In the genomic region with DNA sequence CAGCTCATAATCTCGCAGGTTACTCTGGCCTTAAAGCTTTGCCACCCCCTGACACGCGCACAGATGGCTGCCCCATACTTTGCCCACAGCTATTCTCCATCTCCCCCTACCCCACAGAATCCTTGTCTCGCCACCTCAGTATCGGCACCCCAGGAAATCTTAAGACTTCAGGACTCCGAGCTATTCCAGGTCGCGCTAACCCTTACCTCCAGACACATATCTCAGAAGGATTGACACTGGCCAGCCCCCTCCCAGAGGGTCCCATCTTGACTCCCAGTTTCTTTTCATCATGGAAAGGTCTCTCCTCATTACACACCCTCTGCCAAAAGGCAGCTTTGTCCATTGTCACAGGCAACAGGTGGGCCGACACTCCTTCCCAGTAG, we compare ENCODE assay signal across 8 mouse cellular contexts. TPM values are rescaled to one million over a fixed set of nuclear protein-coding genes. Genes with fewer than 3 reads are reported as not detected.
DNase-seq lines count a peak whose midpoint lies in the region; ATAC-seq and TF ChIP-seq lines count a peak whose summit lies in the region.

No protein-coding gene starts in this region.

- H3K9me3 ChIP-seq in forebrain, embryonic 16.5 days (ENCODE audit: control insufficient read depth, low read length), result no peaks in the 10 kb centered on the region

- peak overlapping the region; percentile 88 for H3K4me2 ChIP-seq in forebrain, embryonic 16.5 days (ENCODE audit: low read length)

- no peak for TF ChIP-seq CTCF in kidney, adult 2 months (conservative IDR thresholded peaks at IDR 0.05; ENCODE audit: insufficient read depth, insufficient read length, low read depth, low read length)
- no peak for TF ChIP-seq CTCF in bone marrow macrophage, adult 2 months (IDR thresholded peaks at IDR 0.05; ENCODE audit: low read depth, low read length)

- 9% methylated on average over 9 of the region's 9 CpGs for WGBS in kidney, adult 2 months
- 11% methylated on average over 9 of the region's 9 CpGs for WGBS in forebrain, embryonic 16.5 days
- WGBS in macrophage (ENCODE audit: missing documents), result 28% methylated on average over 9 of the region's 9 CpGs

- no peaks in the 10 kb centered on the region for H3K27me3 ChIP-seq in kidney, adult 2 months (replicated peaks; ENCODE audit: control insufficient read depth, insufficient read depth, low read length)
- no peaks in the 10 kb centered on the region for H3K27me3 ChIP-seq in forebrain, embryonic 16.5 days (replicated peaks; ENCODE audit: control insufficient read depth, insufficient read depth, low read length)

- H3K27ac ChIP-seq in kidney, adult 2 months (ENCODE audit: insufficient read depth, low read depth, low read length), result peak overlapping the region; percentile 97
- H3K27ac ChIP-seq in bone marrow macrophage, adult 2 months (ENCODE audit: insufficient read depth, low read depth, low read length), result no peak overlapping the region
- H3K27ac ChIP-seq in forebrain, embryonic 16.5 days (ENCODE audit: low read length), result no peak overlapping the region
- H3K27ac ChIP-seq in macrophage, result no peak overlapping the region

- H3K36me3 ChIP-seq in kidney, adult 2 months (ENCODE audit: control insufficient read depth, insufficient read depth, low read length), result no peaks in the 10 kb centered on the region
- H3K36me3 ChIP-seq in forebrain, embryonic 16.5 days (ENCODE audit: control insufficient read depth, insufficient read depth), result peaks cover 7% of the 10 kb centered on the region
- H3K36me3 ChIP-seq in macrophage (ENCODE audit: inconsistent target), result no peaks in the 10 kb centered on the region

- no peak; the same call in 1 of the 2 replicates for ATAC-seq in forebrain, embryonic 16.5 days
- ATAC-seq in granulocyte monocyte progenitor cell, adult 5-6 weeks (replicated peaks; ENCODE audit: poor library complexity, severe bottlenecking), result no peak

- peak overlapping the region; percentile 91 for H3K4me3 ChIP-seq in kidney, adult 2 months (ENCODE audit: insufficient read depth, low read depth, low read length)
- peak overlapping the region; percentile 97 for H3K4me3 ChIP-seq in bone marrow macrophage, adult 2 months (ENCODE audit: insufficient read depth, low read length)
- H3K4me3 ChIP-seq in forebrain, embryonic 16.5 days (replicated peaks; ENCODE audit: low read length), result peak overlapping the region; percentile 78
- peak overlapping the region; percentile 61 for H3K4me3 ChIP-seq in macrophage (ENCODE audit: inconsistent target)

- peak overlapping the region; percentile 81 for H3K9ac ChIP-seq in forebrain, embryonic 16.5 days (replicated peaks; ENCODE audit: low read depth, low read length)

- H3K79me2 ChIP-seq in macrophage (ENCODE audit: inconsistent target), result peaks cover 41% of the 10 kb centered on the region; the same call in 1 of the 2 replicates

- no peak for DNase-seq in kidney, adult 2 months
- no peak for DNase-seq in kidney, postnatal 4 days
- DNase-seq in left cerebral cortex, adult 18-20 months (ENCODE audit: low spot score in 2 of 2), result no peak
- no peak for DNase-seq in kidney, adult 9 months

- peaks cover 38% of the 10 kb centered on the region for H3K4me1 ChIP-seq in kidney, adult 2 months (ENCODE audit: control insufficient read depth, insufficient read depth, low read length)
- H3K4me1 ChIP-seq in bone marrow macrophage, adult 2 months (ENCODE audit: control insufficient read depth, insufficient read depth, low read length), result peaks cover 48% of the 10 kb centered on the region
- H3K4me1 ChIP-seq in forebrain, embryonic 16.5 days (replicated peaks; ENCODE audit: control insufficient read depth, insufficient read depth, low read length), result peaks cover 11% of the 10 kb centered on the region

- TF ChIP-seq POLR2A in kidney, adult 2 months (IDR thresholded peaks at IDR 0.05; ENCODE audit: low read depth, low read length), result no peak
- TF ChIP-seq POLR2A in bone marrow macrophage, adult 2 months (IDR thresholded peaks at IDR 0.05; ENCODE audit: borderline replicate concordance, low read depth, low read length), result no peak

RNA-seq across cellular contexts. Expression of a gene that starts 0.7 kb away (rescaled TPM):
- 91.4 and 115 TPM in 2 replicates for polyA plus RNA-seq in kidney, adult 2 months (2012; rRNA removed)
- polyA plus RNA-seq in bone marrow macrophage, adult 2 months (2012; ENCODE audit: insufficient read depth, insufficient read length, missing spikeins), result 16.2 and 17.8 TPM in 2 replicates
- 29.1 and 33.4 TPM in 2 replicates for polyA plus RNA-seq in forebrain, embryonic 16.5 days (2015; fragmentation: Nextera tagmentation; extraction: Ambion mirVana)
- 10 to 100 TPM; 20.1 to 91.9 (median 38.6) TPM for total RNA-seq in macrophage (2018; cell fraction: chromatin; rRNA removed)
- 10 to 100 TPM in 25 of 26 experiments, 1 to 10 TPM in 1; 9.3 to 29.4 (median 18.4) TPM for total RNA-seq in macrophage (2018; cell fraction: cytosol; rRNA removed)
- total RNA-seq in macrophage (2018; cell fraction: nucleus; rRNA removed), result 10 to 100 TPM; 14.5 to 65.4 (median 28.4) TPM
- polyA plus RNA-seq in macrophage (2018), result 9.4 to 23.8 TPM (median 16.5 TPM) in 3 replicates
- total RNA-seq in granulocyte monocyte progenitor cell, adult 5-6 weeks (2014; fragmentation: Nextera tagmentation), result 2.9 and 5.2 TPM in 2 replicates
- total RNA-seq in granulocyte monocyte progenitor cell, adult 5-6 weeks (2017), result 5.4 and 9.7 TPM in 2 replicates
- 10 to 100 TPM; 30.5 to 30.7 TPM for total RNA-seq in left cerebral cortex, adult 18-20 months (2021)

RNA-seq across cellular contexts. Expression of a gene that starts 27.2 kb away (rescaled TPM):
- 21.0 and 21.1 TPM in 2 replicates for polyA plus RNA-seq in kidney, adult 2 months (2012; rRNA removed)
- 21.1 and 23.1 TPM in 2 replicates for polyA plus RNA-seq in bone marrow macrophage, adult 2 months (2012; ENCODE audit: insufficient read depth, insufficient read length, missing spikeins)
- polyA plus RNA-seq in forebrain, embryonic 16.5 days (2015; fragmentation: Nextera tagmentation; extraction: Ambion mirVana), result 59.4 and 60.6 TPM in 2 replicates
- total RNA-seq in macrophage (2018; cell fraction: chromatin; rRNA removed), result 10 to 100 TPM in 25 of 26 experiments, 1 to 10 TPM in 1; 8.0 to 47.6 (median 27.0) TPM
- 10 to 100 TPM; 17.8 to 30.3 (median 26.7) TPM for total RNA-seq in macrophage (2018; cell fraction: cytosol; rRNA removed)
- total RNA-seq in macrophage (2018; cell fraction: nucleus; rRNA removed), result 10 to 100 TPM; 10.2 to 39.1 (median 18.5) TPM
- polyA plus RNA-seq in macrophage (2018), result 22.6 to 31.7 TPM (median 29.8 TPM) in 3 replicates
- 65.9 and 92.2 TPM in 2 replicates for total RNA-seq in granulocyte monocyte progenitor cell, adult 5-6 weeks (2014; fragmentation: Nextera tagmentation)
- total RNA-seq in granulocyte monocyte progenitor cell, adult 5-6 weeks (2017), result 31.2 and 35.6 TPM in 2 replicates
- 10 to 100 TPM; 73.1 to 74.1 TPM for total RNA-seq in left cerebral cortex, adult 18-20 months (2021)

RNA-seq across cellular contexts. Expression of a gene that starts 27.2 kb away (rescaled TPM):
- 9.6 and 12.1 TPM in 2 replicates for polyA plus RNA-seq in kidney, adult 2 months (2012; rRNA removed)
- 1.8 and 2.3 TPM in 2 replicates for polyA plus RNA-seq in bone marrow macrophage, adult 2 months (2012; ENCODE audit: insufficient read depth, insufficient read length, missing spikeins)
- polyA plus RNA-seq in forebrain, embryonic 16.5 days (2015; fragmentation: Nextera tagmentation; extraction: Ambion mirVana), result 6.7 and 8.0 TPM in 2 replicates
- total RNA-seq in macrophage (2018; cell fraction: chromatin; rRNA removed), result 1 to 10 TPM; 1.6 to 7.5 (median 5.4) TPM
- total RNA-seq in macrophage (2018; cell fraction: cytosol; rRNA removed), result 1 to 10 TPM in 9 of 26 experiments, under 1 TPM in 17; 0.38 to 1.4 (median 0.79) TPM
- total RNA-seq in macrophage (2018; cell fraction: nucleus; rRNA removed), result 1 to 10 TPM; 1.6 to 7.6 (median 3.6) TPM
- polyA plus RNA-seq in macrophage (2018), result 0.62 to 1.1 TPM (median 1.0 TPM) in 3 replicates
- 0.28 and 0.73 TPM in 2 replicates for total RNA-seq in granulocyte monocyte progenitor cell, adult 5-6 weeks (2014; fragmentation: Nextera tagmentation)
- total RNA-seq in granulocyte monocyte progenitor cell, adult 5-6 weeks (2017), result 0.21 and 0.69 TPM in 2 replicates
- 10 to 100 TPM; 16.6 to 17.6 TPM for total RNA-seq in left cerebral cortex, adult 18-20 months (2021)

RNA-seq across cellular contexts. Expression of a gene that starts 30.7 kb away (rescaled TPM):
- 15.8 and 16.3 TPM in 2 replicates for polyA plus RNA-seq in kidney, adult 2 months (2012; rRNA removed)
- polyA plus RNA-seq in bone marrow macrophage, adult 2 months (2012; ENCODE audit: insufficient read depth, insufficient read length, missing spikeins), result 4.1 and 5.4 TPM in 2 replicates
- 2.3 TPM in 2 replicates for polyA plus RNA-seq in forebrain, embryonic 16.5 days (2015; fragmentation: Nextera tagmentation; extraction: Ambion mirVana)
- total RNA-seq in macrophage (2018; cell fraction: chromatin; rRNA removed), result 1 to 10 TPM in 12 of 26 experiments, under 1 TPM in 7, not detected in 7; 0.44 to 4.1 (median 1.3) TPM
- total RNA-seq in macrophage (2018; cell fraction: cytosol; rRNA removed), result 1 to 10 TPM; 1.1 to 5.2 (median 2.6) TPM
- total RNA-seq in macrophage (2018; cell fraction: nucleus; rRNA removed), result 1 to 10 TPM in 16 of 26 experiments, under 1 TPM in 7, not detected in 3; 0.30 to 3.1 (median 1.4) TPM
- 2.2 to 3.4 TPM (median 2.2 TPM) in 3 replicates for polyA plus RNA-seq in macrophage (2018)
- not detected in 2 replicates for total RNA-seq in granulocyte monocyte progenitor cell, adult 5-6 weeks (2014; fragmentation: Nextera tagmentation)
- 0.10 TPM in 1 of 2 replicates, not detected in the other for total RNA-seq in granulocyte monocyte progenitor cell, adult 5-6 weeks (2017)
- 1 to 10 TPM; 3.1 to 3.2 TPM for total RNA-seq in left cerebral cortex, adult 18-20 months (2021)

RNA-seq across cellular contexts. Expression of a gene that starts 48.9 kb away (rescaled TPM):
- 0.07 and 0.20 TPM in 2 replicates for polyA plus RNA-seq in kidney, adult 2 months (2012; rRNA removed)
- polyA plus RNA-seq in bone marrow macrophage, adult 2 months (2012; ENCODE audit: insufficient read depth, insufficient read length, missing spikeins), result 5.3 and 6.2 TPM in 2 replicates
- 0.10 TPM in 1 of 2 replicates, not detected in the other for polyA plus RNA-seq in forebrain, embryonic 16.5 days (2015; fragmentation: Nextera tagmentation; extraction: Ambion mirVana)
- total RNA-seq in macrophage (2018; cell fraction: chromatin; rRNA removed), result 100 to 1,000 TPM in 1 of 26 experiments, 10 to 100 TPM in 21, 1 to 10 TPM in 4; 5.0 to 109 (median 19.2) TPM
- total RNA-seq in macrophage (2018; cell fraction: cytosol; rRNA removed), result 100 to 1,000 TPM in 7 of 26 experiments, 10 to 100 TPM in 16, 1 to 10 TPM in 3; 6.2 to 178 (median 25.6) TPM
- total RNA-seq in macrophage (2018; cell fraction: nucleus; rRNA removed), result 100 to 1,000 TPM in 8 of 26 experiments, 10 to 100 TPM in 18; 12.8 to 152 (median 30.9) TPM
- polyA plus RNA-seq in macrophage (2018), result 9.4 to 10.8 TPM (median 9.9 TPM) in 3 replicates
- 6.4 and 10.8 TPM in 2 replicates for total RNA-seq in granulocyte monocyte progenitor cell, adult 5-6 weeks (2014; fragmentation: Nextera tagmentation)
- 16.6 and 18.9 TPM in 2 replicates for total RNA-seq in granulocyte monocyte progenitor cell, adult 5-6 weeks (2017)
- total RNA-seq in left cerebral cortex, adult 18-20 months (2021), result under 1 TPM in 1 of 2 experiments, not detected in 1; 0.19 TPM
